Mouse (Mus musculus) c-Kit-positive CD71-negative TER-119-negative erythroid progenitor cells, embryonic 14.5 days (primary cell): Measurements from ENCODE around the gene Gm11937.

Source experiments
- DNase-seq: peaks from one replicate; pipeline ENCODE4 v3.0.0-alpha.2; 2013; ENCODE audit warnings: low read depth

Gene Gm11937

GRCm38 (mm10) chr11:99581051-99581450 is 28.9 kb downstream of the Gm11937 start:
- DNase-seq, result no peak

GRCm38 (mm10) chr11:99580636-99581035 is 29.4 kb downstream of the Gm11937 start, which contains the start of gene Krtap1-5:
Krtap1-5 (minus strand) TSS chr11:99581016.
- DNase-seq, result no peak

GRCm38 (mm10) chr11:99574106-99574505 is 35.9 kb downstream of the Gm11937 start:
- peak; percentile 42 for DNase-seq

GRCm38 (mm10) chr11:99573164-99573563 is 36.8 kb downstream of the Gm11937 start:
- no peak for DNase-seq

- no peak for DNase-seq
Observed at GRCm38 (mm10) chr11:99566530-99566929, 43.5 kb downstream of the Gm11937 start, which contains the start of gene Krtap3-1. Krtap3-1 (minus strand) TSS chr11:99566630.

GRCm38 (mm10) chr11:99562580-99562979 is 47.4 kb downstream of the Gm11937 start:
- DNase-seq, result no peak
